Mouse (Mus musculus) kidney, adult 2 months (tissue): Measurements from ENCODE around the gene Adk. TPM values are rescaled to one million over a fixed set of nuclear protein-coding genes. Genes with fewer than 3 reads are reported as not detected.

Experiments used
- DNase-seq: peaks from one replicate; pipeline ENCODE4 v3.0.0; 2021
- H3K27ac ChIP-seq: fragments of 200-500 bp; 2 replicates; pipeline ENCODE4 v1.5.1; 2012; ENCODE audit warnings: low read depth, low read length, control low read depth, inconsistent platforms; ENCODE audit not compliant: insufficient read depth
- H3K27me3 ChIP-seq: fragments of 200-500 bp; replicated peaks from 2 replicates; pipeline ENCODE4 v1.6.1; 2012; ENCODE audit warnings: mild to moderate bottlenecking, moderate library complexity, low read length, inconsistent platforms; ENCODE audit not compliant: control insufficient read depth, insufficient read depth
- H3K36me3 ChIP-seq: fragments of 200-500 bp; 2 replicates; pipeline ENCODE4 v1.6.1; 2012; ENCODE audit warnings: mild to moderate bottlenecking, moderate library complexity, low read length, inconsistent platforms; ENCODE audit not compliant: control insufficient read depth, insufficient read depth
- H3K4me1 ChIP-seq: fragments of 200-500 bp; 2 replicates; pipeline ENCODE4 v1.6.1; 2011; ENCODE audit warnings: low read length; ENCODE audit not compliant: control insufficient read depth, insufficient read depth
- H3K4me3 ChIP-seq: fragments of 200-500 bp; 2 replicates; pipeline ENCODE4 v1.5.1; 2011; ENCODE audit warnings: mild to moderate bottlenecking, low read depth, low read length, control low read depth; ENCODE audit not compliant: insufficient read depth
- CTCF ChIP-seq: fragments of 200-500 bp; conservative IDR thresholded peaks from 2 replicates; pipeline ENCODE4 v1.5.1; 2011; ENCODE audit warnings: low read depth, mild to moderate bottlenecking, control low read depth, low read length, moderate library complexity, mixed read lengths; ENCODE audit not compliant: insufficient read depth, insufficient read length
- POLR2A ChIP-seq: fragments of 200-500 bp; IDR thresholded peaks from one replicate; pipeline ENCODE4 v1.6.1; 2011; ENCODE audit warnings: low read depth, low read length, control low read depth
- WGBS: fragments of 180-500 bp; shearing (Covaris S2); methylation state at CpG from one replicate; pipeline ENCODE4 v1.1.7; 2018; 5-methylcytosine and 5-hydroxymethylcytosine counted together
- polyA plus RNA-seq: library from polyadenylated mRNA; depleted of rRNA; stranded (reverse); fragments of >200 nt; gene quantifications from 2 replicates; pipeline ENCODE4 v1.2.3, GENCODE M21; 2012; rRNA removed

The Adk gene
- polyA plus RNA-seq, 1 experiment: 121 TPM

DNA sequence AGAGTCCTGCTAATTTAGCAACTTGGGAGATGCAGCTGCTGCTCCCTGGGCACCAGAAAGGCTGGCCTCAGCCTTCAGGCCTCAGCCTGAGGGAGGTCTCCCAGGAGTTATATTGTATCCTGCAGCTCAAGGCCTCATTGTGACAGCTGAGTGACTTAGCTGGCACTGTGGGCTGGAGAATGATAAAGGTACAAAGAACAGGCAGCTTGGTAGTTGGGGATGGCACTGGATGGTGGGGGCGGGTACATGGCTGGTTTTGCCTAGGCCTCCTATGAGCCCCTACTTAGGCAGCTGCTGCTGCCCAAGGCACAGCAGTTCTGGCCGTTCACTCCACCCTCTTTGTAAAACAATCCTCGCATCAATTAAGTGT lies 436.7 kb downstream of the Adk start:
- Histone ChIP-seq H3K27ac (no peak overlapping the region), H3K4me1 (no peaks in the 10 kb centered on the region), H3K27me3 (no peaks in the 10 kb centered on the region; the same call in 1 of the 2 replicates), H3K36me3 (no peaks in the 10 kb centered on the region), H3K4me3 (no peak overlapping the region)
- no peak for DNase-seq
- WGBS: 87% methylated on average over 3 of the region's 3 CpGs
- TF ChIP-seq POLR2A (no peak), CTCF (no peak)

DNA sequence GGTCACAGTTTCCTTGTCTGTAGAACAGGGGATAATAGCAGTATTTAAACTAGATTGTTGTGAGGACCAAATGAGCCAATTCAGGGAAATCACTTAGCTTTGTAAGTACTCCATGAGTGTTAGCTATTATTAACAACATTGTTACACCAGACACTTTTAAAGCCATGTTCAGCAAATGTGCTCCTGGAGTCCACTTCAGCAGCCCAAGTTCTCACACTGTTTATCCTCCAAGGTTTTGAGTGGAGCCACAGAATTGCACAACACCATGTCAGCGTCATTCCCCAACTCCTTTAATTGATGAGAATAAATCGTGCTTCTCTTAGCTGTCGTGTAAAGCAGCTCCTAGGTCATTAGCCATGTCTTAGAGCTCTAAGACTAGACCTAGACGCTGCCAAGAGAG lies 437.8 kb downstream of the Adk start:
- no peaks in the 10 kb centered on the region for H3K4me1 ChIP-seq
- TF ChIP-seq POLR2A (no peak), CTCF (no peak)
- no peak for DNase-seq
- H3K36me3 ChIP-seq: no peaks in the 10 kb centered on the region
- H3K4me3 ChIP-seq: no peak overlapping the region
- H3K27me3 ChIP-seq: no peaks in the 10 kb centered on the region; the same call in 1 of the 2 replicates
- H3K27ac ChIP-seq: no peak overlapping the region
- 57% methylated on average over 4 of the region's 4 CpGs for WGBS

Other genes with a start within 250 kb of the Adk start
- gene Plau, start 215.9 kb upstream of the Adk start, polyA plus RNA-seq: 261 and 276 TPM in 2 replicates
- gene Vcl, start 123.2 kb upstream of the Adk start, polyA plus RNA-seq: 30.6 and 33.1 TPM in 2 replicates
- gene Ap3m1, start 66 bp upstream of the Adk start, polyA plus RNA-seq: 23.5 and 25.5 TPM in 2 replicates